In the genomic region with DNA sequence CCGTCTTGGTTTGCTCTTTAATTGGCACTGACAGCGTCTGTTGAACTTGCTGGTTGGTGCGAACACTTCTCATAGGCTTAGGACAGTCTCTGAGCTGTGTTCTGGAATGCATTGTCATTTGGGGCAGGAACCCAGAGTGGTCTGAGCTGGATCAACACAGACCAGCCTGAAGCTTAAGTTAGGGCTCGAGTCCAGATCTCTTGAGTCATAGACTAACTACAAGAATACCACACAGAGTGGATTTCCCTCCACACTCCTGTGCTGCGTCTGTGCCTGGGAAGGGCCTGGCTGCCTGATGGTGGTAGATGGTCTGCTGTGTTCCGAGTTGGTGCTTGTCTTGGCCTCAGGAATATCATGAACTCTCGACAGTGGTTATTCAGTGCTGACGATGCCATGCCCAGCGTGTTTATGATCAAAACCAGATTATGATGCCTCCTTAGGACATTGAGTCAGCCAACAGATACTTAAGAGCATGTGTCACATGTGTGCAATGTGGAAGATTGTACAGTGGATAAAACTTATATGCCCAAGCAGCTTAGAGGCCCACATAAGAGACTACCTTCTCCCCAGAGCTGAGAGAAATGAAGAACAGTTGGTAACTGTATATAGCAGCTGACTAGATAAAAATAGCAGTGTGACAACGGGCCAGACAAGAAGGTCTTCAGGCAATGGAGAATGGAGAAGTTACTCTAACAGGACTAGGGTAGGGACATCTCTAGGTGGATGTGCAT, we compare ENCODE assay signal across 14 mouse cellular contexts.
DNase-seq lines count a peak whose midpoint lies in the region; ATAC-seq and TF ChIP-seq lines count a peak whose summit lies in the region.
"Had no signal": no experiment of that assay in that cellular context is flagged by ENCODE, and none has a peak within 500 bp of the region (broad histone marks: within the 10 kb centered on the region; RNA-seq: fewer than 3 reads in every experiment).

No protein-coding gene starts in this region.

- no peaks in the 10 kb centered on the region for H3K9me3 ChIP-seq in heart, postnatal 0 days (replicated peaks; ENCODE audit: control insufficient read depth, low read length)
- H3K9me3 ChIP-seq: heart, embryonic 10.5 days; hindbrain, embryonic 13.5 days; limb, embryonic 12.5 days had no signal

- no peak overlapping the region for H3ac ChIP-seq in C2C12 (ENCODE audit: control insufficient read depth, insufficient read length, low read depth)

- TF ChIP-seq EP300 in heart, postnatal 0 days (IDR thresholded peaks at IDR 0.05; ENCODE audit: low read depth), result no peak

- intact Hi-C loops in heart, postnatal 36 days (cut with DNase I), result no loop called here

- H3K27ac ChIP-seq in heart, postnatal 0 days (ENCODE audit: low read depth), result no peak overlapping the region
- H3K27ac ChIP-seq in macrophage, result peak overlapping the region; percentile 42
- H3K27ac ChIP-seq: heart, embryonic 10.5 days; hindbrain, embryonic 13.5 days; limb, embryonic 12.5 days had no signal

- TF ChIP-seq CTCF in heart, postnatal 0 days (IDR thresholded peaks at IDR 0.05; ENCODE audit: low read depth), result no peak
- no peak for TF ChIP-seq CTCF in C2C12 (IDR thresholded peaks at IDR 0.05; ENCODE audit: control insufficient read depth, insufficient read depth, insufficient read length)

- peaks cover 14% of the 10 kb centered on the region for H3K79me3 ChIP-seq in C2C12 (ENCODE audit: low read depth)

- no peaks in the 10 kb centered on the region for H3K36me3 ChIP-seq in heart, postnatal 0 days (replicated peaks; ENCODE audit: control insufficient read depth, insufficient read depth, low read length)
- H3K36me3 ChIP-seq in C2C12 (ENCODE audit: control insufficient read depth, insufficient read depth), result peaks cover 9% of the 10 kb centered on the region
- no peaks in the 10 kb centered on the region for H3K36me3 ChIP-seq in macrophage (ENCODE audit: inconsistent target)
- H3K36me3 ChIP-seq: heart, embryonic 10.5 days; hindbrain, embryonic 13.5 days had no signal

- WGBS in heart, postnatal 0 days, result 59% methylated on average over 10 of the region's 10 CpGs
- 55% methylated on average over 10 of the region's 10 CpGs for WGBS in macrophage (ENCODE audit: missing documents)

- H3K4me3 ChIP-seq in heart, postnatal 0 days (ENCODE audit: low read depth, low read length), result no peak overlapping the region
- H3K4me3 ChIP-seq in C2C12 (ENCODE audit: insufficient read depth, poor library complexity, severe bottlenecking) (no peak overlapping the region), macrophage (ENCODE audit: inconsistent target) (no peak overlapping the region)
- H3K4me3 ChIP-seq: heart, embryonic 10.5 days; hindbrain, embryonic 13.5 days; limb, embryonic 12.5 days had no signal

- H3K79me2 ChIP-seq in C2C12 (ENCODE audit: control insufficient read depth, insufficient read depth), result peaks cover 80% of the 10 kb centered on the region
- H3K79me2 ChIP-seq in macrophage (ENCODE audit: inconsistent target), result peaks cover 100% of the 10 kb centered on the region

- DNase-seq in heart, postnatal 0 days (ENCODE audit: low spot score), result no peak
- no peak for DNase-seq in heart, postnatal 36 days
- peak; percentile 83 for DNase-seq in NIH3T3 (ENCODE audit: low read depth)
- DNase-seq in embryo, embryonic 11 days, result no peak
- no peak for DNase-seq in ovary, postnatal 36 days (ENCODE audit: low spot score)
- DNase-seq: cerebellum, adult 18-20 months; kidney, postnatal 25 days; thymus, postnatal 25 days had no signal

- peaks cover 18% of the 10 kb centered on the region for H3K4me1 ChIP-seq in heart, postnatal 0 days (ENCODE audit: control insufficient read depth, insufficient read depth)

- no peak overlapping the region for H3K4me2 ChIP-seq in heart, postnatal 0 days (ENCODE audit: low read depth, low read length)
- H3K4me2 ChIP-seq: hindbrain, embryonic 13.5 days; limb, embryonic 12.5 days had no signal

- peak; percentile 27 for ATAC-seq in heart, postnatal 0 days (ENCODE audit: insufficient read depth, low read depth)
- ATAC-seq: intestine, embryonic 16.5 days had no signal

- H3K27me3 ChIP-seq in heart, postnatal 0 days (ENCODE audit: control insufficient read depth, insufficient read depth, low read length), result no peaks in the 10 kb centered on the region
- no peaks in the 10 kb centered on the region for H3K27me3 ChIP-seq in C2C12 (ENCODE audit: control insufficient read depth, insufficient read depth, insufficient read length)
- H3K27me3 ChIP-seq: hindbrain, embryonic 13.5 days; limb, embryonic 12.5 days had no signal

- H3K9ac ChIP-seq in heart, postnatal 0 days (replicated peaks; ENCODE audit: low read depth, low read length), result no peak overlapping the region
- H3K9ac ChIP-seq: hindbrain, embryonic 13.5 days; limb, embryonic 12.5 days had no signal

TF ChIP-seq in C2C12, 6 proteins besides CTCF, POLR2A, EP300 and RAD21:
- TF ChIP-seq CEBPB (IDR thresholded peaks at IDR 0.05; ENCODE audit: low read depth) (no peak), MAX (IDR thresholded peaks at IDR 0.05) (peak; percentile 67), MYOG (IDR thresholded peaks at IDR 0.05; ENCODE audit: control insufficient read depth, extremely low read depth, insufficient read length) (no peak), USF1 (IDR thresholded peaks at IDR 0.05; ENCODE audit: low read depth) (no peak), MYOD1 (IDR thresholded peaks at IDR 0.05; ENCODE audit: control insufficient read depth, insufficient read length, low read depth) (peak; percentile 39), FOSL1 (IDR thresholded peaks at IDR 0.05; ENCODE audit: insufficient read depth, low read length, poor library complexity, severe bottlenecking) (no peak)
